Mouse (Mus musculus) MEL (cell line): ENCODE results near the gene Insm1.

ENCODE experiments used
- CTCF ChIP-seq, 3 experiments: IDR thresholded peaks in 2 of 3; conservative IDR thresholded peaks in 1 of 3; 2 replicates each; pipeline ENCODE4 v1.5.1; 2011 to 2012; ENCODE audit warnings: low read length in 3 of 3, low read depth in 2 of 3, mild to moderate bottlenecking in 2 of 3, improper control_type of control experiment in 1 of 3, inconsistent platforms in 1 of 3, mixed read lengths in 1 of 3, moderate library complexity in 1 of 3; ENCODE audit not compliant: control insufficient read depth in 1 of 3, insufficient read depth in 1 of 3, poor library complexity in 1 of 3, severe bottlenecking in 1 of 3
- EP300 ChIP-seq, 2 experiments: IDR thresholded peaks; 2 replicates each; pipeline ENCODE4 v1.6.1; 2011; ENCODE audit warnings: improper control_type of control experiment in 2 of 2, low read length in 2 of 2, low read depth in 1 of 2, mild to moderate bottlenecking in 1 of 2
- MAX ChIP-seq: IDR thresholded peaks from 2 replicates; pipeline ENCODE4 v1.6.1; 2011; ENCODE audit warnings: low read length, improper control_type of control experiment
- MXI1 ChIP-seq: IDR thresholded peaks from 2 replicates; pipeline ENCODE4 v1.6.1; 2011; ENCODE audit warnings: mild to moderate bottlenecking, low read depth, low read length, improper control_type of control experiment
- POLR2A ChIP-seq, 2 experiments: IDR thresholded peaks; 2 replicates each; pipeline ENCODE4 v1.6.1; 2011 to 2012; ENCODE audit warnings: low read length in 2 of 2, mild to moderate bottlenecking in 2 of 2, control low read depth in 1 of 2, improper control_type of control experiment in 1 of 2, low read depth in 1 of 2, moderate library complexity in 1 of 2; ENCODE audit not compliant: control insufficient read depth in 1 of 2, insufficient read depth in 1 of 2, poor library complexity in 1 of 2
- RCOR1 ChIP-seq: IDR thresholded peaks from 2 replicates; pipeline ENCODE4 v1.6.1; 2012; ENCODE audit warnings: low read depth, mild to moderate bottlenecking, inconsistent platforms, low read length, improper control_type of control experiment
- TAL1 ChIP-seq: IDR thresholded peaks from 2 replicates; pipeline ENCODE4 v1.6.1; 2012; ENCODE audit warnings: mild to moderate bottlenecking, inconsistent platforms, low read length, moderate library complexity, mixed read lengths
- USF1 ChIP-seq: IDR thresholded peaks from 2 replicates; pipeline ENCODE4 v1.6.1; 2014; ENCODE audit warnings: low read depth, mild to moderate bottlenecking, inconsistent platforms, low read length, improper control_type of control experiment, moderate library complexity
- ZNF384 ChIP-seq: IDR thresholded peaks from 2 replicates; pipeline ENCODE4 v1.6.1; 2012; ENCODE audit warnings: low read depth, mild to moderate bottlenecking, inconsistent platforms, low read length, improper control_type of control experiment

- TF ChIP-seq EP300 (IDR thresholded peaks at IDR 0.05; ENCODE audit: low read depth in 1 of 2, low read length in 2 of 2) (no peak), CTCF (IDR thresholded peaks at IDR 0.05 in 2 of 3, conservative IDR thresholded peaks at IDR 0.05 in 1 of 3; ENCODE audit: control insufficient read depth in 1 of 3, insufficient read depth in 1 of 3, low read depth in 2 of 3, low read length in 3 of 3, poor library complexity in 1 of 3, severe bottlenecking in 1 of 3) (no peak), USF1 (no peak), ZNF384 (no peak), RCOR1 (no peak), MAX (no peak), POLR2A (IDR thresholded peaks at IDR 0.05; ENCODE audit: control insufficient read depth in 1 of 2, insufficient read depth in 1 of 2, low read depth in 1 of 2, low read length in 2 of 2, poor library complexity in 1 of 2) (no peak), MXI1 (no peak), TAL1 (no peak)
Measured at GRCm38 (mm10) chr2:146249033-146249432, 27.3 kb downstream of the Insm1 start.
